Mouse (Mus musculus) neural tube, embryonic 13.5 days (tissue): Measurements from ENCODE around the gene Crebl2. TPM values are rescaled to one million over a fixed set of nuclear protein-coding genes. Genes with fewer than 3 reads are reported as not detected.

ENCODE experiments used
- ATAC-seq: fragments of 200-750 bp; cut with Nextera tagmentation; 2 replicates; pipeline ENCODE4 v1.8.0; 2017; ENCODE audit warnings: low read depth, mild to moderate bottlenecking, moderate TSS enrichment, moderate library complexity
- H3K27ac ChIP-seq: fragments of 300-500 bp; sonication (generic); replicated peaks from 2 replicates; pipeline ENCODE4 v1.5.1; 2015; ENCODE audit warnings: moderate library complexity, mild to moderate bottlenecking, inconsistent platforms
- H3K27me3 ChIP-seq: fragments of 300-500 bp; sonication (generic); 2 replicates; pipeline ENCODE4 v1.6.1; 2015; ENCODE audit warnings: mild to moderate bottlenecking, inconsistent platforms
- H3K36me3 ChIP-seq: fragments of 300-500 bp; sonication (generic); 2 replicates; pipeline ENCODE4 v1.6.1; 2015; ENCODE audit warnings: mild to moderate bottlenecking, inconsistent platforms
- H3K4me1 ChIP-seq: fragments of 300-500 bp; sonication (generic); replicated peaks from 2 replicates; pipeline ENCODE4 v1.6.1; 2015; ENCODE audit warnings: inconsistent platforms
- H3K4me2 ChIP-seq: fragments of 300-500 bp; sonication (generic); 2 replicates; pipeline ENCODE4 v1.6.1; 2015; ENCODE audit warnings: inconsistent platforms, mild to moderate bottlenecking, moderate library complexity
- H3K4me3 ChIP-seq: fragments of 300-500 bp; sonication (generic); 2 replicates; pipeline ENCODE4 v1.5.1; 2015; ENCODE audit warnings: mild to moderate bottlenecking, inconsistent platforms
- H3K9ac ChIP-seq: fragments of 300-500 bp; sonication (generic); 2 replicates; pipeline ENCODE4 v1.6.1; 2015; ENCODE audit warnings: moderate library complexity, mild to moderate bottlenecking, inconsistent platforms
- H3K9me3 ChIP-seq: fragments of 300-500 bp; sonication (generic); 2 replicates; pipeline ENCODE4 v1.6.1; 2016; ENCODE audit warnings: inconsistent platforms
- WGBS: fragments of 180-500 bp; shearing (Covaris S2); methylation state at CpG from one replicate; pipeline ENCODE4 v1.1.7; 2015; 5-methylcytosine and 5-hydroxymethylcytosine counted together
- polyA plus RNA-seq: library from polyadenylated mRNA; unstranded; fragments of >200 nt; fragmentation: Nextera tagmentation; extraction: Ambion mirVana; gene quantifications from 2 replicates; pipeline ENCODE4 v1.2.1, GENCODE M21; 2015

Gene Crebl2
- polyA plus RNA-seq, 1 experiment from 2014 or later = 4.1 TPM

DNA sequence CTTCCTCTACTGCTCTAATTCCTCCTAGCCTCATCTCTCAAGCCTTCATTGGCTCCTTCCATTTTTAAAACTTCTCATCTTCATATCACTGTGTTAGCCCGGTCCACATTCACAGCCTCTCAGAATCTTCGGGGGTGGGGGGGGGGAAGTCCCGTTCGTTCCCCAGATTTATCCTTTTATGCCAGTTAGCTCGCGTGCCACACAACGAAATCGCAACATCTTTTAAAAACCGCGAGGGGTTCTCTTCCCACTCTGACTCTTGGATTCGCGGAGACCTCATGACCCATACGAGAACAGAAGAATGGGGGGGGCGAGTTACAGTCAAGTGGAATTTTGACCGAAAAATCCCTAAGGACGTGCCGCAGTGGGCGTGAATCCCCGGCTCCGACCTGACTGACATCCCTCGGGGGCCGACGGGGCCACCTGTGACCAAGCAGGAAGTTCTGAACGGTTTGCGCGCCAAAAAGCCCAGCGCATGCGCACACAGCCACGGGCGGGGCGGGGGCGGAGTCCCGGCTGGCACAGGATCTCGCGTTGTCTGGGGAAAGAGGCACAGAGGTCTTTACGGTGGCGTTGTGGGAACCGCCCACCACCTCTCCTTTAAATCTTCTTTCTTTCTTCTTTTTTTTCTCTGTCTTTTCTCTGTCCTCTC is 67.6 kb downstream of the Crebl2 start:
- Histone ChIP-seq H3K4me2 (peak overlapping the region; percentile 66), H3K4me3 (peak overlapping the region; percentile 66), H3K4me1 (peaks cover 19% of the 10 kb centered on the region), H3K36me3 (no peaks in the 10 kb centered on the region), H3K27ac (peak overlapping the region; percentile 99), H3K9ac (peak overlapping the region; percentile 90), H3K27me3 (no peaks in the 10 kb centered on the region), H3K9me3 (no peaks in the 10 kb centered on the region)
- under 1% methylated on average over 38 of the region's 38 CpGs for WGBS
- ATAC-seq = peak; percentile 95

DNA sequence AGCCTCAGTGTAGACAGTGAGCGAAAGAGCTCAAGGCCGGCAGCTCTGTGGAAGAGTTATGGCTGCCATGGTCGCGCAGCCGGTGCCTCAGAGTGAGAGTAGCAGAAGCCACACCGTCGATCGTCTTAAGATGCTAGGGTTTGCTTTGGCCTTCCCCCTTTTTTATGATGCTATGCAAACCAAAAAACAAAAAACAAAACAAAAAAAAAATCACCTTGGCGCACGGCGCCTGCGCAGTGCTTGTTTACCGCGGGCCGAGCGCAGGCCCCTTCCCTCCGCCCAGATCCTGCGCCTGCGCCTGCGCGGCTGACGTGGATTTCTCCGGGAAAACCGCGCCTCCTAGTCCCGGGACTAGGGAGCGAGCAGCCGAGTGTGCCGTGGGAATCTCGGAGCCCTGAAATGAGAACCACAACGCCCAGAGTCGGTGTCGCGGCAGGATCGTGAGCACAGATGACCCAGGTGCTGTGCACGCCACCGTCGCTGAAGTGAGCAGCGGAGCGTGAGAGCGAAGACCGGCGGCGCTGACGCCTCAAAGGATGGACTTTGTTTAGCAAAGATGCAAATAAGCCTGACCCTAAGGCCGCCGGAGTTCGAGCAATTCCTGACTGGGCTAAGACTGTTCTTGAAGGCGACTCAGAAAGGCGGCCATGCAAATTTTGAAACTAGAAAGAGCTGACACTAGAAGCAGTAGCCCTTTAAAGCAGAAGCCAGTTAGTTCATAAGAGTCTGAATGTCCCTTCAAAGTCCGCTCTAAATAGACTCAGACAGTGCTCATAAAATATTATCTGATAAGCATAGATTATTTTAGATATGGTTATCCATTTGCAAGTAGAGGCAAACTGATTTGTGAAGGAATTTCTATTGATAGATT is 68.4 kb downstream of the Crebl2 start, which contains the start of gene Gpr19:
Gene Gpr19, minus strand, starts transcription at position 484 of the 871 bp plus-strand sequence.
- Histone ChIP-seq H3K4me1 (peaks cover 19% of the 10 kb centered on the region), H3K4me3 (peak within 1 kb of the TSS; percentile 66), H3K9me3 (no peaks in the 10 kb centered on the region), H3K9ac (peak within 1 kb of the TSS; percentile 90), H3K27me3 (no peaks in the 10 kb centered on the region), H3K4me2 (peak within 1 kb of the TSS; percentile 66), H3K27ac (peak within 1 kb of the TSS; percentile 99), H3K36me3 (no peaks in the 10 kb centered on the region)
- peak; percentile 95 for ATAC-seq
- WGBS = under 1% methylated on average over 51 of the region's 51 CpGs

DNA sequence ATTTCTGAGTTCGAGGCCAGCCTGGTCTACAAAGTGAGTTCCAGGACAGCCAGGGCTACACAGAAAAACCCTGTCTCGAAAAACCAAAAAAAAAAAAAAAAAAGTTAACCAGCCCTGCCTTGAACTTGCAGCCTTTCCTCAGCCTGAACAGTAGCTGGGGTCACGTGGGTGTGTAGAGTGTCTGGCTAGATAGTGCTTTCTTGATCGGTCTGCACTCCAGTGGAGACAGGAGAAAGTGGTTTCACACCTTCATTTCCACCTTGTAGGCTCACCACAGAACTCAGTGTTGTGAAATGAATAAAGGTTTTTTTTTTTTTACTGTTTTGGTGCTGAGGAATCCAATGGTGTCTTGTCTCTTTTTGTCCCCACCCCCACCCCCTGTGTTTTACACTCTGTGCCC is 73.4 kb downstream of the Crebl2 start:
- no peak for ATAC-seq
- no peak overlapping the region for H3K4me2 ChIP-seq
- H3K9ac ChIP-seq = no peak overlapping the region
- no peaks in the 10 kb centered on the region for H3K36me3 ChIP-seq
- H3K4me3 ChIP-seq = no peak overlapping the region
- H3K9me3 ChIP-seq = no peaks in the 10 kb centered on the region
- peaks cover 11% of the 10 kb centered on the region; the same call in 1 of the 2 replicates for H3K4me1 ChIP-seq
- 86% methylated on average over 4 of the region's 4 CpGs for WGBS
- H3K27me3 ChIP-seq = no peaks in the 10 kb centered on the region
- H3K27ac ChIP-seq = no peak overlapping the region

DNA sequence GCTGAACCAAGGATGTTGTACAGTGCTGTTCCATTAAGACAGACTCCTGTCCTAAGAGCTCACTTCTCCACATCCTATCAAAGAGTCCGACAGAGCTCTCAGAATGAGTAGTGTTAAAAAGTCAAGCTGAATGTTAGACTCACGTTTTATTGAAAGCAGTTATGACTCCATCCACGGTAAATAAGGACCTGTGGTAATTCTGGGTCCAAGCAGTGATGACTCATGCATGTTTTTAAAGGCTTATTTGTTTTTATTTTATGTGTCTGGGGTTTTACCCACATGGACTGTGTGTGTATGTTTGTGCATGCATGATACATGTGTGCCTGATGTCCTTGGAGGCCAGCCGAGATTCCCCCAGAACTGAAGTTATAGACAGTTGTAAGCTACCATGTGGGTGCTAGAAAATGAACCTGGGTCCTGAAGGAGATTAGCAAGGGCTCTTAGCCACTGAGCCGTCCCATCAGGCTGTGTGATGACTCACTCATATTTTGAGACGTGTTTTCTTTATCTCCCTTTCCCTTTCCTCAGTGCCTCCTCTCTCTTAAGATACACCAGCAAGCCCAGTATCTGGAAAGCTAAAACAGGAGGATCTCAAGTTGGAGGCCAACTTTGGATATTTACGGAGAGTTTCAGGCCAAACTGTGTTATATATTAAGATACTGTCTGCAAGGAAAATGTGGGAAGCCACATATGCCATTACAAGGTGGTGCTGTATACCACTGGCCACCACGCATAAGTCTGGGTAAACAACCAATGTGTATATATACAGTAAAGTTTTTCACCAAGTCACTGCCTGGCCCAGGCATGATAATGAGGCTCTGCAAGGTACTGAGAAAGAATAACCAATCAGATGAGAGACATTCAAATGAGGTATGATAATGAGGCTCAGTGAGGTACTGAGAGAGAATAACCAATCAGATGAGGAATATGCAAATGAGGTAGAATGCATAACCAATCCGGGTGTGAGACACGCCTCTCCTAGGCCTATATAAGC is 74.2 kb downstream of the Crebl2 start:
- ATAC-seq = no peak
- Histone ChIP-seq H3K36me3 (no peaks in the 10 kb centered on the region), H3K27me3 (no peaks in the 10 kb centered on the region), H3K9ac (no peak overlapping the region), H3K4me1 (peaks cover 8% of the 10 kb centered on the region; the same call in 1 of the 2 replicates), H3K4me3 (no peak overlapping the region), H3K9me3 (no peaks in the 10 kb centered on the region), H3K27ac (no peak overlapping the region), H3K4me2 (no peak overlapping the region)
- WGBS = 93% methylated on average over 10 of the region's 10 CpGs

DNA sequence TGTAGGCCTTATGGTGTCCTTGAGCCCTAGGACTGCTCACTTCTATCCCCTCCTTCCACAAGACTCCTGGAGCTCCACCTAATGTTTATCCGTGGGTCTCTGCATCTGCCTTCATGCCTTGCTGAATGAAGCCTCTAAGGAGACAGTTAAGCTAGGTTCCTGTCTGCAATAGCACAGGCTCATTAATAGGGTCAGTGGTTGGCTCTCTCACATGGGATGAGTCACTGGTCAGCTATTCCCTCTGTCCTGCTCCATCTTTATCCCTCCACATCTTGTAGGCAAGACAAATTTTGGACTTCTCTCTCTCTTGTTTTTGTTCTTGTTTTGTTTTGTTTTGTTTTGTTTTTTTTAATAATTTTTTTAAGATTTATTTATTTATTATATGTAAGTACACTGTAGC is 75.9 kb downstream of the Crebl2 start:
- no peaks in the 10 kb centered on the region for H3K36me3 ChIP-seq
- H3K27me3 ChIP-seq = no peaks in the 10 kb centered on the region
- no peak for ATAC-seq
- no peak overlapping the region for H3K4me3 ChIP-seq
- H3K27ac ChIP-seq = no peak overlapping the region
- WGBS = 92% methylated on average over 1 of the region's 1 CpGs
- H3K4me1 ChIP-seq = no peaks in the 10 kb centered on the region
- no peak overlapping the region for H3K9ac ChIP-seq
- H3K4me2 ChIP-seq = no peak overlapping the region
- H3K9me3 ChIP-seq = no peaks in the 10 kb centered on the region

Other genes starting within 250 kb of the Crebl2 start
- gene Mansc1, start 197.7 kb upstream of the Crebl2 start, polyA plus RNA-seq = 1.1 and 1.5 TPM in 2 replicates
- 47.5 and 48.1 TPM in 2 replicates for gene Borcs5, start 190.6 kb upstream of the Crebl2 start, polyA plus RNA-seq
- 6.0 and 7.0 TPM in 2 replicates for gene Dusp16, start 37.5 kb upstream of the Crebl2 start, polyA plus RNA-seq
- gene Gpr19, start 68.4 kb downstream of the Crebl2 start, polyA plus RNA-seq = 37.1 and 39.1 TPM in 2 replicates
- 21.7 and 24.1 TPM in 2 replicates for gene Cdkn1b, start 90.2 kb downstream of the Crebl2 start, polyA plus RNA-seq
- 3.0 and 4.6 TPM in 2 replicates for gene Apold1, start 151.6 kb downstream of the Crebl2 start, polyA plus RNA-seq
- 77.3 and 89.1 TPM in 2 replicates for gene Ddx47, start 181.5 kb downstream of the Crebl2 start, polyA plus RNA-seq
- 1.8 and 2.0 TPM in 2 replicates for gene Gprc5a, start 235.5 kb downstream of the Crebl2 start, polyA plus RNA-seq